Mouse (Mus musculus) brain, embryonic 14.5 days (tissue): ENCODE results near the gene Zbtb37.

Source experiments
- CTCF ChIP-seq: fragments of 200-500 bp; IDR thresholded peaks from 2 replicates; pipeline ENCODE4 v1.5.1; 2012; ENCODE audit warnings: inconsistent platforms, mild to moderate bottlenecking, moderate library complexity, borderline replicate concordance; ENCODE audit not compliant: insufficient read depth, insufficient read length; ENCODE audit errors: extremely low read depth
- POLR2A ChIP-seq: fragments of 200-500 bp; IDR thresholded peaks from 2 replicates; pipeline ENCODE4 v1.6.1; 2012; ENCODE audit warnings: mild to moderate bottlenecking, inconsistent platforms, borderline replicate concordance; ENCODE audit not compliant: poor library complexity, insufficient read depth, insufficient read length, severe bottlenecking; ENCODE audit errors: extremely low read depth

DNA sequence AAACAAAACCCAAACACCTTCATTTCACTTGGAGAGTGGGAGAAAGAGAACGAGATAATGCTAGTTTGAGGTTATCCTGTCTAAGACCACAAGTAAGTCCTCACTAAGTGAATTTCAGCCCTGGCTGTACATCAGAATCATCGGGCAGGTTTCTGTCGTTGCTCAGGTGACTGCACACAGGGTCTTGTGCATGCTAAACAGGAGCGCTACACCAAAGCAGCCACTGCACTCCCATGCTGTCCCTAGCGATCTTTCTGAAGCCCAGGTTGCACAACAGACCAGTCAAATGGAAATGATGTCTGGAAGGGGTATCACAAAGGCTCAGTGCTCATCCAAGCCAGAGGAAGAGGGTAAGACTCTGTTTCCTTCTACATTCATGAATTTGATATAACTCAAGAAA is 28.2 kb downstream of the Zbtb37 start:
- TF ChIP-seq POLR2A: no peak
- TF ChIP-seq CTCF: no peak
